Mouse (Mus musculus) heart, postnatal 0 days (tissue): ENCODE measurements at regions not wholly inside any gene's neighbourhood (a gene's known extent, or its start where the extent isn't known, plus 50 kb on each side); places are given as distances from the start of the nearest gene placed in this dataset.

Experiments
- ATAC-seq: fragments of 200-750 bp; cut with Nextera tagmentation; 2 replicates; pipeline ENCODE4 v1.8.0; 2017; ENCODE audit warnings: low read depth, moderate number of reproducible peaks, moderate library complexity; ENCODE audit not compliant: insufficient read depth
- DNase-seq: peaks from one replicate; pipeline ENCODE4 v3.0.0-alpha.2; 2016; ENCODE audit warnings: low spot score
- H3K27ac ChIP-seq: fragments of 300-500 bp; sonication (generic); 2 replicates; pipeline ENCODE4 v1.5.1; 2014; ENCODE audit warnings: low read depth, mild to moderate bottlenecking
- H3K27me3 ChIP-seq: fragments of 300-500 bp; sonication (generic); 2 replicates; pipeline ENCODE4 v1.6.1; 2014; ENCODE audit warnings: low read length, mixed read lengths; ENCODE audit not compliant: control insufficient read depth, insufficient read depth
- H3K36me3 ChIP-seq: fragments of 300-500 bp; sonication (generic); replicated peaks from 2 replicates; pipeline ENCODE4 v1.6.1; 2014; ENCODE audit warnings: low read length, mixed read lengths; ENCODE audit not compliant: control insufficient read depth, insufficient read depth
- H3K4me1 ChIP-seq: fragments of 300-500 bp; sonication (generic); 2 replicates; pipeline ENCODE4 v1.6.1; 2014; ENCODE audit warnings: antibody characterized with exemption; ENCODE audit not compliant: control insufficient read depth, insufficient read depth
- H3K4me2 ChIP-seq: fragments of 300-500 bp; sonication (generic); 2 replicates; pipeline ENCODE4 v1.6.1; 2014; ENCODE audit warnings: low read depth, mild to moderate bottlenecking, low read length, moderate library complexity
- H3K4me3 ChIP-seq: fragments of 300-500 bp; sonication (generic); 2 replicates; pipeline ENCODE4 v1.5.1; 2014; ENCODE audit warnings: low read depth, low read length
- H3K9ac ChIP-seq: fragments of 300-500 bp; sonication (generic); replicated peaks from 2 replicates; pipeline ENCODE4 v1.6.1; 2014; ENCODE audit warnings: low read depth, low read length, mixed read lengths
- H3K9me3 ChIP-seq: fragments of 300-500 bp; sonication (generic); replicated peaks from 2 replicates; pipeline ENCODE4 v1.6.1; 2016; ENCODE audit warnings: low read length; ENCODE audit not compliant: control insufficient read depth
- CTCF ChIP-seq: IDR thresholded peaks from 2 replicates; pipeline ENCODE4 v1.5.1; 2016; ENCODE audit warnings: antibody characterized with exemption, control low read depth, low read depth
- EP300 ChIP-seq: IDR thresholded peaks from 2 replicates; pipeline ENCODE4 v1.6.1; 2016; ENCODE audit warnings: antibody characterized with exemption, low read depth
- WGBS: fragments of 180-500 bp; shearing (Covaris S2); extraction: QIAGEN DNeasy Blood & Tissue Kit; methylation state at CpG from one replicate; pipeline ENCODE4 v1.1.7; 2014; 5-methylcytosine and 5-hydroxymethylcytosine counted together

GRCm38 (mm10) chr2:142964340-142964739, 63.0 kb upstream of the Kif16b start:
- Histone ChIP-seq H3K27me3 (no peaks in the 10 kb centered on the region), H3K9me3 (no peaks in the 10 kb centered on the region), H3K9ac (no peak overlapping the region), H3K36me3 (no peaks in the 10 kb centered on the region), H3K27ac (no peak overlapping the region), H3K4me1 (no peaks in the 10 kb centered on the region), H3K4me3 (no peak overlapping the region), H3K4me2 (no peak overlapping the region)
- TF ChIP-seq EP300 (no peak), CTCF (no peak)
- WGBS: 15% methylated on average over 2 of the region's 2 CpGs
- DNase-seq (no peak), ATAC-seq (no peak)

GRCm38 (mm10) chr2:142967250-142967649, 65.9 kb upstream of the Kif16b start:
- Histone ChIP-seq H3K27ac (no peak overlapping the region), H3K4me1 (no peaks in the 10 kb centered on the region), H3K36me3 (no peaks in the 10 kb centered on the region), H3K9me3 (no peaks in the 10 kb centered on the region), H3K27me3 (no peaks in the 10 kb centered on the region), H3K4me2 (no peak overlapping the region), H3K4me3 (no peak overlapping the region), H3K9ac (no peak overlapping the region)
- WGBS: 24% methylated on average over 4 of the region's 4 CpGs
- peak; percentile 41 for DNase-seq
- peak; percentile 91 for TF ChIP-seq CTCF
- no peak for TF ChIP-seq EP300
- ATAC-seq: no peak

- no peaks in the 10 kb centered on the region for H3K27me3 ChIP-seq
- no peak for TF ChIP-seq EP300
- no peak for TF ChIP-seq CTCF
- no peak overlapping the region for H3K4me2 ChIP-seq
- WGBS: 67% methylated on average over 4 of the region's 4 CpGs
- DNase-seq (no peak), ATAC-seq (no peak)
- H3K9me3 ChIP-seq: no peaks in the 10 kb centered on the region
- H3K4me3 ChIP-seq: no peak overlapping the region
- no peak overlapping the region for H3K9ac ChIP-seq
- no peaks in the 10 kb centered on the region for H3K4me1 ChIP-seq
- H3K36me3 ChIP-seq: no peaks in the 10 kb centered on the region
- no peak overlapping the region for H3K27ac ChIP-seq
Observed at GRCm38 (mm10) chr2:142980771-142981170, 79.4 kb upstream of the Kif16b start.

- no peak overlapping the region for H3K27ac ChIP-seq
- H3K9me3 ChIP-seq: no peaks in the 10 kb centered on the region
- no peak overlapping the region for H3K9ac ChIP-seq
- no peaks in the 10 kb centered on the region for H3K27me3 ChIP-seq
- no peaks in the 10 kb centered on the region for H3K36me3 ChIP-seq
- H3K4me2 ChIP-seq: no peak overlapping the region
- TF ChIP-seq EP300: no peak
- TF ChIP-seq CTCF: no peak
- H3K4me3 ChIP-seq: no peak overlapping the region
- DNase-seq (no peak), ATAC-seq (no peak)
- 44% methylated on average over 3 of the region's 3 CpGs for WGBS
- H3K4me1 ChIP-seq: no peaks in the 10 kb centered on the region
Observed at GRCm38 (mm10) chr2:142988691-142989090, 74.1 kb upstream of the Snrpb2 start.

- no peaks in the 10 kb centered on the region for H3K4me1 ChIP-seq
- H3K27ac ChIP-seq: no peak overlapping the region
- H3K36me3 ChIP-seq: no peaks in the 10 kb centered on the region
- no peak overlapping the region for H3K4me2 ChIP-seq
- DNase-seq (no peak), ATAC-seq (no peak)
- H3K9me3 ChIP-seq: no peaks in the 10 kb centered on the region
- H3K4me3 ChIP-seq: no peak overlapping the region
- no peak for TF ChIP-seq CTCF
- no peak for TF ChIP-seq EP300
- no peaks in the 10 kb centered on the region for H3K27me3 ChIP-seq
- no peak overlapping the region for H3K9ac ChIP-seq
Observed at GRCm38 (mm10) chr2:142996088-142996487, 66.8 kb upstream of the Snrpb2 start.

- Histone ChIP-seq H3K27me3 (no peaks in the 10 kb centered on the region), H3K4me2 (no peak overlapping the region), H3K27ac (no peak overlapping the region), H3K9ac (no peak overlapping the region), H3K36me3 (no peaks in the 10 kb centered on the region), H3K9me3 (no peaks in the 10 kb centered on the region), H3K4me1 (no peaks in the 10 kb centered on the region), H3K4me3 (no peak overlapping the region)
- no peak for ATAC-seq
- no peak for DNase-seq
- 68% methylated on average over 6 of the region's 6 CpGs for WGBS
- TF ChIP-seq CTCF: no peak
- TF ChIP-seq EP300: no peak
Observed at GRCm38 (mm10) chr2:143002874-143003273, 60.0 kb upstream of the Snrpb2 start.
